Mouse (Mus musculus) embryonic facial prominence, embryonic 11.5 days (tissue): ENCODE results near the gene Gm10382. TPM values are rescaled to one million over a fixed set of nuclear protein-coding genes. Genes with fewer than 3 reads are reported as not detected.
A peak's percentile ranks its signal among the peaks of the same experiment; 100 is the strongest.
"Not testable (repeated sequence)": the region's sequence is repeated elsewhere in the genome, so short reads cannot be mapped to it uniquely, and the experiment has no call there.

Source experiments
- ATAC-seq: fragments of 200-750 bp; cut with Nextera tagmentation; replicated peaks from 2 replicates; pipeline ENCODE4 v1.8.0; 2017; ENCODE audit warnings: low read depth; ENCODE audit not compliant: insufficient number of reproducible peaks, low FRiP score, low TSS enrichment
- DNase-seq: peaks from one replicate; pipeline ENCODE4 v3.0.0-alpha.2; 2015; ENCODE audit warnings: low spot score
- H3K27ac ChIP-seq: fragments of 300-500 bp; sonication (generic); replicated peaks from 2 replicates; pipeline ENCODE4 v1.5.1; 2014; ENCODE audit warnings: mild to moderate bottlenecking, low read depth, low read length, control low read depth
- H3K27me3 ChIP-seq: fragments of 300-500 bp; sonication (generic); 2 replicates; pipeline ENCODE4 v1.6.1; 2014; ENCODE audit warnings: mild to moderate bottlenecking, low read length, moderate library complexity, mixed read lengths; ENCODE audit not compliant: control insufficient read depth, insufficient read depth
- H3K36me3 ChIP-seq: fragments of 300-500 bp; sonication (generic); replicated peaks from 2 replicates; pipeline ENCODE4 v1.6.1; 2014; ENCODE audit warnings: low read depth, mild to moderate bottlenecking, low read length, moderate library complexity, mixed read lengths; ENCODE audit not compliant: control insufficient read depth, insufficient read depth
- H3K4me1 ChIP-seq: fragments of 300-500 bp; sonication (generic); 2 replicates; pipeline ENCODE4 v1.6.1; 2014; ENCODE audit warnings: low read length, mixed read lengths; ENCODE audit not compliant: control insufficient read depth, insufficient read depth
- H3K4me2 ChIP-seq: fragments of 300-500 bp; sonication (generic); 2 replicates; pipeline ENCODE4 v1.6.1; 2014; ENCODE audit warnings: low read depth, mild to moderate bottlenecking, control low read depth, low read length, moderate library complexity
- H3K4me3 ChIP-seq: fragments of 300-500 bp; sonication (generic); 2 replicates; pipeline ENCODE4 v1.5.1; 2014; ENCODE audit warnings: low read depth, low read length, control low read depth
- H3K9ac ChIP-seq: fragments of 300-500 bp; sonication (generic); replicated peaks from 2 replicates; pipeline ENCODE4 v1.6.1; 2014; ENCODE audit warnings: mild to moderate bottlenecking, control low read depth, low read length
- H3K9me3 ChIP-seq: fragments of 300-500 bp; sonication (generic); replicated peaks from 2 replicates; pipeline ENCODE4 v1.6.1; 2016; ENCODE audit warnings: mild to moderate bottlenecking, low read length, inconsistent platforms, mixed read lengths; ENCODE audit not compliant: control insufficient read depth
- WGBS: fragments of 180-500 bp; shearing (Covaris S2); extraction: QIAGEN DNeasy Blood & Tissue Kit; methylation state at CpG from one replicate; pipeline ENCODE4 v1.1.7; 2014; 5-methylcytosine and 5-hydroxymethylcytosine counted together
- polyA plus RNA-seq: library from polyadenylated mRNA; unstranded; fragments of >200 nt; fragmentation: Nextera tagmentation; extraction: Ambion mirVana; gene quantifications from 2 replicates; pipeline ENCODE4 v1.2.1, GENCODE M21; 2014

Gm10382 gene
- polyA plus RNA-seq, 1 experiment from 2014 or later = not detected

DNA sequence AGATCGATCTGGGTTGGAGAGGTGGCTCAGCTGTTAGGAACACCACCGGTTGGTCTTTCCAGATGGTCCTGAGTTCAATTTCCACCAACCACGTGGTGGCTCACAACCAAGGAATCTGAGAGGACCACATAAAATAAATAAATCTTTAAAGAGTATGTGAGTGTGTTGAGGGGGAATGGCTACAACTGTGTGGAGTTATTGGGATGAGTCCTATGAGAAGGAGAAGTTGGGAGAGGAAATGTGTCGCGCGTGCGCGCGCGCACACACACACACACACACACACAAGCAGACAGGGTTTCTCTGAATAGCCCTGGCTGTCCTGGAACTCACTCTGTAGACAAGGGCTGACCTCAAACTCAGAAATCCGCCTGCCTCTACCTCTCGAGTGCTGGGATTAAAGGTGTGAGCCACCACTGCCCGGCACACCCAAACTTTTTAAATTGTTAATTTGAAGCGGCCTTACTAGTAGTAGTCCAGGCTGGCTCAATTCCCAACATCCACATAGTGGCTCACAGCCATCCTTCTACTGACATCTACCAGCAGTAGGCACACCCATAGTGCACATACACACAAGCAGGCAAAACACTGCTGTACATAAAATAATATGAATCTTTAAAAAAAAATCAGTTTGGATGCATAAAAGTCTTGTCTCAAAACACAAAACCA lies 18.9 kb downstream of the Gm10382 start:
- ATAC-seq = no peak
- Histone ChIP-seq H3K9me3 (no peaks in the 10 kb centered on the region), H3K4me3 (no peak overlapping the region), H3K4me2 (no peak overlapping the region), H3K36me3 (no peaks in the 10 kb centered on the region), H3K27ac (no peak overlapping the region), H3K27me3 (no peaks in the 10 kb centered on the region), H3K4me1 (no peaks in the 10 kb centered on the region), H3K9ac (no peak overlapping the region)
- no peak for DNase-seq
- 67% methylated on average over 14 of the region's 14 CpGs for WGBS

DNA sequence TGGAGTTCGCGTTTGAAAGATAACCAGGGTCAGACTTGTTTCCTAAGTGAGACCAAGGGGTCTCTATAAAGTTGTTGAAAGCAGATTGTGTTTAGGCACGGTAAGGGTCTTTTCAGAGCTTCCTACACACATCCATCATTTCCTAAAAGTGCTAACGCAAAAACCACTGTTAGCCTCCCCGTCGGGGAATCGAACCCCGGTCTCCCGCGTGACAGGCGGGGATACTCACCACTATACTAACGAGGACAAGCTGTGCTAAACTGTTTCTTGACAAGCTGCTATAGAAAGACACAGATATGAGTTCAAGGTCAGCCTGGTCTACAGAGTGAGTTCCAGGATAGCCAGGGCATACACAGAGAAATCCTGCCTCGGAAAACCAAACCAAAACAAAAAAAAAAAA lies 19.7 kb downstream of the Gm10382 start:
- no peaks in the 10 kb centered on the region for H3K9me3 ChIP-seq
- no peak overlapping the region for H3K9ac ChIP-seq
- H3K4me2 ChIP-seq = 0 out of 2 replicates have a peak overlapping the region, but pooled peaks have one; percentile 17
- peak overlapping the region; percentile 29 for H3K4me3 ChIP-seq
- WGBS = under 1% methylated on average over 13 of the region's 13 CpGs
- peak; percentile 50 for ATAC-seq
- peak; percentile 92 for DNase-seq
- no peaks in the 10 kb centered on the region for H3K4me1 ChIP-seq
- no peaks in the 10 kb centered on the region for H3K27me3 ChIP-seq
- H3K36me3 ChIP-seq = no peaks in the 10 kb centered on the region; the same call in 1 of the 2 replicates
- no peak overlapping the region for H3K27ac ChIP-seq

DNA sequence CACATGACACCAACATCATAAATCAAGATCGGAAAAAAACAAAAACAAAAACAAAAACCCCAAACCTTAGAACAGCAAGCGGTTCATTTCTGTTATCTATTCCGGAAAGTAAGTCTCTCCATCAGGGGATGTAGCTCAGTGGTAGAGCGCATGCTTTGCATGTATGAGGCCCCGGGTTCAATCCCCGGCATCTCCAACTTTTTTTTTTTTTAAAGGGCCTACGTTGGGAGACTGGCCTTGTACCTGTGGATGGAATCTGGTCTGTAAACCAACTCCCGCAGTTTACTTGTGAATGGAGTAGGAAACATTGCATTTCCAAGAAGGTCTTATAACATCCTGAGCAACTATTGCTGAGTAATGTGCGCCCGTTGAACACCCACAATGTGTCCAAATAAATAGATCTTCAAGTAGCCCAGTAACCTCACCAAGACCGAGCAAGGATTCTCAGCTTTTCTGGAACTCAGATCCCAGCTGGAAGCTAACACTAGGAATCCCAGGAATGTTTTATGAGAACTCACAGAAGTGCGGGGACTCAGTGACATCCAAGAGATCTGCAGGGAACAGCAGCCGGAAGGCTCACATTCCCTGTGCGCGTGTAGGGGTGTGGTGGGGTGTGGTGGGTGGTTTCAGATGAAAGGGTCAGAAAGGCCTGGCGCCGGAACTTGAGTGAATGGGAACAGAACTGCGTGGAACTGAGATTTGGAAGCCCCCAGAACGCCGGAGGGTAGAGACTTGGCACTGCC lies 20.4 kb downstream of the Gm10382 start:
- ATAC-seq = no peak
- DNase-seq = peak; percentile 80
- H3K9ac ChIP-seq = no peak overlapping the region
- H3K27ac ChIP-seq = no peak overlapping the region
- H3K4me1 ChIP-seq = no peaks in the 10 kb centered on the region
- H3K27me3 ChIP-seq = no peaks in the 10 kb centered on the region
- peak overlapping the region; percentile 29 for H3K4me3 ChIP-seq
- 6% methylated on average over 20 of the region's 20 CpGs for WGBS
- no peaks in the 10 kb centered on the region; the same call in 1 of the 2 replicates for H3K36me3 ChIP-seq
- H3K9me3 ChIP-seq = no peaks in the 10 kb centered on the region
- H3K4me2 ChIP-seq = peak overlapping the region; percentile 22

DNA sequence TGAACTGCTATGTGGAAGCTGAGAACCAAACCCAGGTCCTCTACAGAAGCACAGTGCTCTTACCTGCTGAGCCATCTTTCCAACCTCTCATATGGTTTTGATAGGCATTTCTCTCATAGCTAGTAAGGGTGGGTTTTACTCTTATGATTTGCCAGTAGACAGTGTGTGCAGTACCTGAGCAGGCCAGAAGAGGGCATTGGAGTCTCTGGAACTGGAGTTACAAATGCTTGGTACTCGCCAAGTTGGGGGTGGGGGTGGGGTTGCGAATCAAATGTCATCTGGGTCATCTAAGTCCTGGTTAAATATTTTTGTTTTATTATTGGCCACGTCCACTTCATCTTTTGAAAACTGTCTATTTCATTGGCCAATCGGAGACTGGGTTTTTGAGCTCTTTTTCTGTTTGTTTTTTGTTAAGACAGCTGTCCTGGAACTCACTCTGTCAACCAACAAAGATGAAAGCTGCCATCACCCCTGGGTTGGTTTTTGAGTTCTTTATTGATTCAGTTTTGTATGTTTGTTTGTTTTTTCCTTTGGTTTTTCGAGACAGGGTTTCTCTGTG lies 22.9 kb downstream of the Gm10382 start:
- Histone ChIP-seq H3K4me2 (no peak overlapping the region), H3K4me3 (no peak overlapping the region), H3K36me3 (peaks cover 12% of the 10 kb centered on the region), H3K9me3 (no peaks in the 10 kb centered on the region), H3K9ac (no peak overlapping the region), H3K4me1 (no peaks in the 10 kb centered on the region), H3K27me3 (no peaks in the 10 kb centered on the region), H3K27ac (no peak overlapping the region)
- whole genome bisulfite sequencing = 60% methylated on average over 5 of the region's 5 CpGs
- ATAC-seq (no peak), DNase-seq (peak; percentile 68)

DNA sequence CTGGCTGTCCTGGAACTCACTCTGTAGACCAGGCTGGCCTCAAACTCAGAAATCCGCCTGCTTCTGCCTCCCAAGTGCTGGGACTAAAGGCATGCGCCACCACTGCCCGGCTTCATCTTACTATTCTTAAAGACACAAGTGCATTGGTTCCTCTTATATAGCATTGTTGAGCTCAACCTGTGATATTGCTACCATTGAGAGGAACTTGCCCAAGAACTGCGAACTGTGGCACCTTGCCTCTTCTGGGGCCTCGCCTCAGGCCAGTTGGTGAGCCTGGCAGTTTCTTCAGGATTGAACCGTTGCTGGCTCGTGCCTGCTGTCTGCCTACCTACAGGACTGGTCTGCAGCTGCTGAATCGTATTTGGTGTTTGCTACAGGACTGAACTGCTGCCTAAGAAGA lies 23.4 kb downstream of the Gm10382 start:
- H3K4me2 ChIP-seq, H3K4me1 ChIP-seq, H3K27ac ChIP-seq, H3K9me3 ChIP-seq, ATAC-seq, H3K9ac ChIP-seq, H3K4me3 ChIP-seq, H3K27me3 ChIP-seq, DNase-seq: not testable (repeated sequence)
- WGBS = 88% methylated on average over 8 of the region's 8 CpGs
- peaks cover 14% of the 10 kb centered on the region for H3K36me3 ChIP-seq

DNA sequence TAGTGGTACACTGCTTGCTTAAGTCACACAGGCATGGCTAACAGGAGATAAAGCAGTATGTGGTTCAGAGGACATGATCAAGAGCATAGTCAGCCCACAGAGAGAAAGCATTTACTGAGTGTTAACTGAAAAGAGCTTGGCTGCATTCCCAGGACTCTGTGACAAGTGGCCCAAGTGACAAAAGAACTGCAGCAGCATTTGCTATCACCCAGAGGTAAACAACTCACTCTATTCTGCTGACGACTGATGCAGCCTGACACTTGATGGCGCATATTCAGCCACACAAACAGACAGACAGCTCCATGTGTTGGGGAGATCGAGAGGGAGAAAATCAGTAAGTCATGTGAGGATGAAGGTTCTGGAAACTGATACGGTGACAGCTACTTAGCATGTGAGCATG lies 24.6 kb downstream of the Gm10382 start:
- no peaks in the 10 kb centered on the region for H3K4me1 ChIP-seq
- H3K27ac ChIP-seq = no peak overlapping the region
- DNase-seq (no peak), ATAC-seq (no peak)
- no peak overlapping the region for H3K9ac ChIP-seq
- H3K4me2 ChIP-seq = no peak overlapping the region
- peaks cover 14% of the 10 kb centered on the region for H3K36me3 ChIP-seq
- no peak overlapping the region for H3K4me3 ChIP-seq
- H3K27me3 ChIP-seq = no peaks in the 10 kb centered on the region
- 85% methylated on average over 4 of the region's 4 CpGs for WGBS
- no peaks in the 10 kb centered on the region for H3K9me3 ChIP-seq

DNA sequence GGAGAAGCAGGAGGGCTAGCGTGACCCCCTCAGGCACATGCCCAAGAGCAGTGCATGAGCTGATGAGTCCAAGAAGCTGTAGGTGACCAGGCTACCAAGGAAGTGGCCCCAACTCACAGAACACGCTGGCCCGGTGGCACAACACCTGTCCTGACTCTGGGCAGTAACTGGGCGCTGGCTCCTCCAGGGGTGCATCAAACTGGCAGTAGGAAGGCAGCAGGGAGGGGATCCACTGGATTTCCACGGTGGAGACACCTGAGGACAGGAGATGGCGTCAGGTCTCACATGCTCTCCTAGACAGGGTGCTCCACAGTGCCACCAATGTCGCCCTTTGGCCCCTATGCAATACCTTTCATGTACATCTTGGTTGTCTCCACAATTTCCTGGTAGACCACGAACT lies 27.1 kb downstream of the Gm10382 start:
- DNase-seq = no peak
- peaks cover 14% of the 10 kb centered on the region for H3K36me3 ChIP-seq
- WGBS = 92% methylated on average over 8 of the region's 8 CpGs

DNA sequence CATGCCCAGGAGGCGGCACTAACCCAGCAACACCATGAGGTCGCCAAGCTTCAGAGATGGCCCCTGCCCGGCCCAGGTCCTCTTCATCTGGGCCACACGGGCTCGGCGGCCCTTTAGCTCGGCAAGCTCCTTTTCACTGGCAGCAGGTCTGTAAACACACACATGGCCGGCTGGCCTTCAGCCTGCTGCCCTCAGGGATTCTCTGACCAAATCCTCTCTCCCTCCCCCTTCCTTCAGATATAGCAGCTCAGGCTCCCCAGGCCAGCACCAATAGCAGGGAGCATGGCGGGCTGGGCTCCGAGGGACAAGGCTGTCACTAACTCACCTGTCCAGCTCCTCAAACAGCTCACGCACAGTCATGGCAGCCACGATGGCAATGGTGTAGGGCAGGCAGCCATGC lies 29.5 kb downstream of the Gm10382 start:
- Histone ChIP-seq H3K36me3 (peaks cover 20% of the 10 kb centered on the region), H3K9ac (no peak overlapping the region), H3K27ac (no peak overlapping the region), H3K9me3 (no peaks in the 10 kb centered on the region), H3K4me3 (no peak overlapping the region), H3K4me1 (no peaks in the 10 kb centered on the region), H3K4me2 (no peak overlapping the region), H3K27me3 (no peaks in the 10 kb centered on the region)
- 87% methylated on average over 12 of the region's 12 CpGs for WGBS
- ATAC-seq (no peak), DNase-seq (no peak)

More for the DNA sequence above, 27.1 kb downstream of the Gm10382 start:
- Histone ChIP-seq H3K4me1 (no peaks in the 10 kb centered on the region), H3K9me3 (no peaks in the 10 kb centered on the region), H3K4me3 (no peak overlapping the region), H3K9ac (no peak overlapping the region), H3K27me3 (no peaks in the 10 kb centered on the region), H3K4me2 (no peak overlapping the region), H3K27ac (no peak overlapping the region)
- no peak for ATAC-seq
